Mouse (Mus musculus): ENCODE data around the gene Dcaf12.

Dcaf12 gene

DNA sequence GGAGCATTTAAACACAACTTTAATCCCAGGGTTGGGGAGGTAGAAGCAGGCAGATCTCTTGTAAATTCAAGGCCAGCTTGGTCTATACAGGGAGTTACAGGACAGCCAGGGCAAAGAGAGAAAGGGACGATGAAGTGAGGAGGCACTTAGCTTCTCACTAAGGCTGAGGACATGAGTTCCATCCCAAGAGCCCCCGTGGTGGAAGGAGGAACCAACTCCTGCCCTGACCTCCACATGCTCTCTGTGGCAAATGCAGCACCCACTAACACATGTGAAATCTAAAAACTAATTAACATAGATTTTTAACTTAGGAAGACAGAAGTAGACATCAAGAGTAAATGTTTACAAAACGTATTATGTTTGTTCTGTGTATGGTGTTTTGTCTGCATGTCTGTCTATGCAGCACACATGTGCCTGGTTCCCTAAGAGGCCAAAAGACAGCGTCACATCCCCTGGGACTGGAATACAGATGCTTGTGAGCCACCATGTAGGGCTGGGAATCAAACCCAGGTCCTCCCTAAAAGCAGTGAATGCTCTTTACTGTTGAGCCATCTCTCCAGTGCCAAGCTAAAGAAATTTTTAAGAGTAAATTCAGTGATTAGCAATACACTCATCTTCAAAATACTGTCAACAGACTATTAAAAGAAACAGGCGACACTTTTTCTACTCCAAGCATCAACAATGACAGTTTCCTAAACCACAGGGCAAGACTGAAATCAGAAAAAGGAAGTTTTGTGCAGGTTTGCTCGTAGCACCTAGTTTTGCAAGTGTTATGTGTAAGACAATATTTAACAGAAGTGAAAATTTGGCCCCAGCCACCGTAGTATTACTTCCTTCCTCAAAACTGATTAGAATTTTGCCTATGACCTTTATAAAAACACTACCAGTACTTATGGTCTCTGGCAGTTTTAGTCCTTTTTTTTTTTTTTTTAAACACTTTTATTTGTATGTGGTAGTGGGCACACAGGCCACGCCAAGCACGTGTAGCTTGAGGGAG lies 3.8 kb downstream of the Dcaf12 start:
- DNase-seq, result no peak

DNA sequence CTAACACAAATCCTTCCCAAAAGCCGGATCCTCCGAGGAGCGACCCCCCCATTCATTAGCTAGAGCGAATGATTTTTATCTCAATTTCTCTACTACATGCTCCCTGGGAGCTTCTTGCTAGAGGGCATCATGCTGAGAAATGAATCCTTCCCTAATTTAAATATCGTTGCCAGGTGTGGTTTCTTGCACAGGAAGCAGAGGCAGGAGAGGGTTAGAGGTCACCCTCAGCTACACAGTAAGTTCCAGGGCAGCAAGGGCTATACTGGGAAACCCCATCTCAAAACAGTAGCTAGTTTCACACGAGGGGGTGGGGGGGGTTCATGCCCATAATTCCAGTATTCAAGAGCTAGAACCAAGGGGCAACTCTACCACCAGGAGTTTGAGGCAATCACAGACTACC lies 7.3 kb downstream of the Dcaf12 start:
- no peak for DNase-seq

DNA sequence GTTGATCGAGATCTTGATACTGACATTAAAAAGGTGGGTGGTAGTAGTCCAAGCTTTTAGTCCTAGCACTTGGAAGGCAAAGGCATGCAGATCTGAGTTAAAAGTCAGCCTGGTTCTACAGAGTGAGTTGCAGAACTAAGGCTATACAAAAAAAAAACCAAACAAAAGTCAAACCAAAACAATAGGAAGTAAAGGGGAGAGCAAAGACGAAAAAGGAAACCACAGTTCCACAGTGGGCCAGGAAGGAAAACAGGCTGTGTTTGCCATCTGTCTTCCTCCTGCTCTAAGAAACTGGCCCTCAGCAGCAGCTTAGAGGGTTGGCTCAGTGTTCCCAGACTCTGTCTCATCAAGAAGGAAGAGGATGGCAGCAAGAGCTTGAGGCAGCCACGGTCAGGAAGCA lies 10.4 kb downstream of the Dcaf12 start:
- DNase-seq, result peak; percentile 43

DNA sequence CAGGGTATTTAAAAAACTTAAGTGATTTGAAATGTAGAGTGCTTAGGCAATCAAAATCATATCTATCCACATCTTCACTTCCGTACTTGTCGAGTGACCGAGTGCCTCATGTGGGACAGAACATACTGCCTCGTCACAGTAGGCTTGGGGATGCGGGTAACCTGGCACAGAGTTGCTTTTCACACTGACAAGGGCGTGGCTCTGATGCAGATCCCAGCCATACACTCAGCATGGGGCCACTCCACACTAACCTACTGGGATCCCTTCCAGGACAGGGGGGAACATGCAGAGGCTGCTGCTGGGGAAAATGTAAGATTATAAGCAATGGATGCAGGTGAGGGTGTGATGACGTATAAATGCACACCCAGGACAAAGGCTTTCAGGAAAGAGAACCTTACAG lies 11.0 kb downstream of the Dcaf12 start:
- no peak for DNase-seq

DNA sequence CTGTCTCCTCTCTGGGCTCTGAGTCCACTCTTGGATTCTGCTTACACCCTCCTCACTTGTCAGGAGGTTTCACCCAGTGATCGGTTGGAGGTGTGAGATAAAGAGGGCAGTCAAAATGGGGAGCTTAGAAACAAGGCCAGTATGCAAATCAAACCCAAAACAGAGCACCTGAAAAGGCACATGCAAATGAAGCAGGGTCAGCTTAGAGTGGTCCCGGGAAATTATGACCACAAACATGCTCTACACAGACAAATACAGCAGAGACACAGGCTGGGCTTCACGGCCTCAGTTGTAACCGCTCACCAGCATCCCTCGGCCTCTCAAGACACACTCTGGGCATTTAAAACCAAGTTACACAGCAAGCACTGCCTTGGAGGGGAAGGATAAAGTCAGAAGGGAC lies 15.7 kb downstream of the Dcaf12 start:
- no peak for DNase-seq

DNA sequence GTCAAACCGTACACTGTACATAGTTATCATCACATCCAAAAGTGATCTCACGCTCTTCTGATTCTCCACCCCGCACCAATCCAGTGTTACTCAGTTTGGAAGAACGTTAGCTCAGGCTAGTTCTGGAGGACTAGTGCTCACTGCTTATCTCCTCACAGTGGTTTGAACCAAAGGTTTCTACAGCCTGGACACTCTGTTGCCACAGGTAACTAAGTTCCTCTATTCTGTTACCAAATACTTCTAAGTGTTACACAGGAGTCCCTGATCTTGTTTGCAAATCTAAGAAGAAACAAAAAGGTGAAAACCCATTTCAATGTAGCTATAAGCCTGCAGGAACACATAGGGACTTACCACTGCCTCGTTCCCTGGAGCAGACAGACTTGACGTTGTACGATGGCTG lies 18.7 kb downstream of the Dcaf12 start:
- DNase-seq, result no peak

DNA sequence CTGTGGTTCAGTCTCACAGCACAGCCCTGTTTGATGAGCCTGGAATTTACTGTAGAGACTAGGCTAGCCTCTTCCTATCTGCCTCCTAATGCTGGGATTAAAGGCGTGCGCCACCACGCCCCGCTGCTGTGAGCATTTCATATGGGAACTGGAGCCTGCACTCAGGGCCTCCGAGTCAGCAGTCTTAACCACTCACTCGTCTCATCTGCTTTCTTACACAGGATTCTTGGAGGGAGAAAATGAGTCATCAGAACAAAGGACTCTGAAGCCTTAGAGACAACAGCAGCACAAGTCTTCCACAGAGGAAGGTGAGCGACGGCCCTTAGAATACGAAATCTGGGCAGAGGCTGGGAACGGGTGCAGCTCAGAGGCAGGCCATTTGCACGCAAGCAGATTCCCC lies 19.2 kb downstream of the Dcaf12 start:
- DNase-seq, result no peak

DNA sequence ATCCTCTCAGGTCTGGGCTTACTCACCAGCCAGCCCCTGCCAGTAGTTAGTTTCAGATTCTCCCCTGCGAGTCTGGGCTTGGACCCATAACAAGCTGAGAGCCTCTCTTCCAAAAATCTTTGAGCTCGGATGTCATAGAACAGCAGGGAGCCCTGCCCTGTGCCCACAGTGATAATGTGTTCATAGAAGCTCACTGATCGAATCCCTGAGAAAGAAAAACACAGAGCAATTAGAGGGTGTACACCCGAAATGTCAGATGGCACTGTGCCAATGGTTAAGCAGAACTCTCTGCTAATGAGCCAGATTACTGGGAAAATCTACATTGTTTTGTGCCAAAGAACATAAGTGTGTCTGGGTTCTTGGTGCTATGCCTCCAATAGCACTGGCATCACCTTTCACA lies 20.8 kb downstream of the Dcaf12 start:
- no peak for DNase-seq

DNA sequence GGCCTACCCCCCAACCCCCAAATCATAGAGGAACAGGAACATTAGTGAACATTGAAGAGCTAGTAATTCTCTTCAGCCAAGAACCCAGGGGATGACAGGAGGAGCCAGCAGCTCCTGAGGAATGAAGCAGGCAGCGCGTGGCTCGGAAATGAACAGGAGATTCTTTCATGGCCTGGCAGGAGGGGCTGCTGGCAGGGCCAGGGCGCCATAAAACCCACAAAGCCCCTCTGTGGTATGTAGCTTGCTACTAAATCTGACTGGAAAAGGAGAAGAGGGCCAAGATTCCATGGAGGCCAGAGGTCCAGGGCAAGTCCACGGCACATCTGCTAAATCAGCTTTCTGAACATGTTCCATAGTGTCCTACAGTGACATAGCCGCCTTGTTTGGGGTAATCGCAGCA lies 24.9 kb downstream of the Dcaf12 start:
- DNase-seq, result no peak

DNA sequence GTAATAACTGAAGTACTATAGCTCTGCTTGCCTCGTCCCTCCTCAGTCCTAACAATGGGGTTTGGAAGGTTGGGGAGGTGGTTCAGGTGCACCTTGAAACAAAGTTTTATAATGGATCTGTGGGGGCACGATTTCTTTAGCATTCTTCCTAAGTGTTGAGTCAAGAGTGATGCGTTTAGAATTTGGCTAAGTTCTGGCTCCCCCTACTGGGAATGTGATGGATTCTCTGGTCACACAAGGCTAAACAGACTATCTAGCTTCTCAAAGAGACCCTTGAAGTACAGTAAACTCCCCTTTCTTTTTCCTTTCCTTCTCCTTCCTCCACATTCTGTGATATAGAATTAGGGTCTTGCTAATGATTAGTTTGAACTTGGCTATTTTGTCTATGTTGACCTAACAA lies 28.3 kb downstream of the Dcaf12 start:
- DNase-seq, result no peak

DNA sequence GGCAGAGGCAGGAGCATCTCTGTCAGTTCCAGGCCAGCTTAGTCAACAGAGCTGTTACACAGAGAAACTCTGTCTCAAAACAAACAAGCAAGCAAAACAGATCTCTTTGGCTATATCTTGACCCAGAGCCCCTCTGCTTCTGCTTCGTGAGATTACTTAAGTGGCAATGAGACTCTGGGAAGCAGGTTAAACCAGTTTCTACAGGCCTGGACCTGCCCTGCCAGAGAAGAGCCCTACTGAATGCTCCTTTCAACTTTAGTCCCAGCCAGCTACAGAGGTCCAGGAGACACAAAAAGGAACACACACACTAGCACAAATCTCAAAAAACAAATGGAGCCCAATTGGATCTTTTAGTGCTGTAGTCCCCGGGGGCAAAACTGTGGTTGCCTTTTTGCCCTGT lies 30.6 kb downstream of the Dcaf12 start:
- DNase-seq, result no peak

DNA sequence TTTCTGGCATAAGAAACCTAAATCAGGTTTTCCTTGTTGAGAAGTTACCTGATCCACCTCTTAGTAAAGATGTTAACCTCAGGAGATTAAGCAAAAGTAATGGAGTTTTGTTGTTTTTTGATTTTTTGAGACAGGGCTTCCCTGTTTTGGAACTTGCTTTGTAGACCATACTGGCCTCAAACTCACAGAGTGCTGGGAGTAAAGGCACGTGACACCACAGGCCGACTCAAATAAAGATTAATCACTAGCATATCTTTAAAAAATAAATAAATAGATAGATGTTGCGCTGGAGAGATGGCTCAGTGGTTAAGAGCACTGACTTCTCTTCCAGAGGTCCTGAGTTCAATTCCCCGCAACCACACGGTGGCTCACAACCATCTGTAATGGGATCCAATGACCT lies 38.8 kb downstream of the Dcaf12 start:
- no peak for DNase-seq

DNA sequence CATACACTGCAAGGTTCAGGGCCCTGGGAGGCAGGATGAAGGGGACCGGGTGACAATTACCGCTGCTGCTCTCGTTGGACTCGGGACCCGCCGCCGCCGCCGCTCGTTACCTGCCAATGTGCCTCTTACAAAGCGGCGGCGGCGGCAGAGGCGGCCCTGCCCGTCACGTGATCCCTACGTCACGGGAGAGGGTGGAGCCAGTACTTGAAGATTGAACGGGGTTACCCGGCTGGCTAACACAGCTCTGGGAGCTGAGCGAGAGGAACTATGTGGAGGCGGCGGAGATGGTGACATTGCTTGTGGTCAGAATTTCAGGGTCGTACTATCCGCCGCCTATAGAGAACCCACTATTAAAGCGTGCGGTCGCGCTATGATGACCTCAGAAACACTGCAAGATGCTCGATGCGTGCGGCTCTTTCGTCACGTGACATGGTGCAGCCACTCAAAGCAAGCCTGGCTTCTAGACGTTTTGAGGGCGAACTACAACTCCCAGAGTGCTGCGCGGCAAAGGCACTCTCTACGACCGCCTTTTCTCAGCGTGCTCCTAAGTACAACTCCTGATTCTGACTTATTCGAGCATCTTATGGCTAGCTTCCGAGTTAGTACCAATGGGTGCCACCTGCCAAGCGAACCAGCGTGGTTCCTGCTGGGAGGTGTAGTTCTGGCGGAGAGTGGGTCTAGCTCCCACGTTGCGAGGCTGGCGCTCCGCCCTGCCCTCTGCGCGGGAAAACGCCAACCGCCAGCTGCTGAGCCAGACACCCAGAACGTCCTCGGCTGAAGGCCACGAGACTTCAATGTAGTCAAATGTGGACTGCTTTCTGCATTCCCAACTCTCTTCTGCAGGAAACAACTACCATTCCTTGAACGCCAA lies 39.5 kb downstream of the Dcaf12 start, which contains the start of gene Ubap2:
Gene Ubap2, minus strand, starts transcription at position 165 of the 871 bp plus-strand sequence.
- peak; percentile 99 for DNase-seq

DNA sequence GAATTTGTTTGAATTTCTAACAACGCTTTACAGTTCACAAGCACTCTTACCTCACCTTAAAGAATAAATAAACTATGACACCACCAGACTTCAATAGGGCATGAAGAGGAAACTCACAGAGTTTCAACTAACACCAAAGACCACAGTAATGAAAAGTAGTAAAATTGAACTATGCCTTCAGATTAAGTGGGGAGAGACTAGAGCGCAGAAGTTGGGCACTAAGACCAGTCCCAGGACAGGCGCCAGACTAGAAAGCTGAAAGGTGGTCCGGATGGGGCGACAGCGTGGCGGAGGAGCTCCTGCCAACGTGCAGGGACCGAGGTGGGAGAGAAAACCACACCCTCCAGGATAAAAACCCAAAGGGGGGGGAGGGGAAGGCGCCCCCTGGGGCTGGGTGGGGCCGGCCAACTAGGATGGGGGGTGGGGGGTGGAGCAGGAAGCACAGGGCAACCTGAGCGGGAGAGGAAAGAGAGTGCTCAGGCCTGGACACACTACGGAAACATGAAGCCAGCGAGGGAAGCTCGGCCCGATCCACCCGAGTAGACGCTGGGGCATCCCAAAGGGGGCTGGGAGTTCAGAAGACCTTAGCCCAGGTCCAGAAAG lies 40.2 kb downstream of the Dcaf12 start:
- DNase-seq, result no peak

DNA sequence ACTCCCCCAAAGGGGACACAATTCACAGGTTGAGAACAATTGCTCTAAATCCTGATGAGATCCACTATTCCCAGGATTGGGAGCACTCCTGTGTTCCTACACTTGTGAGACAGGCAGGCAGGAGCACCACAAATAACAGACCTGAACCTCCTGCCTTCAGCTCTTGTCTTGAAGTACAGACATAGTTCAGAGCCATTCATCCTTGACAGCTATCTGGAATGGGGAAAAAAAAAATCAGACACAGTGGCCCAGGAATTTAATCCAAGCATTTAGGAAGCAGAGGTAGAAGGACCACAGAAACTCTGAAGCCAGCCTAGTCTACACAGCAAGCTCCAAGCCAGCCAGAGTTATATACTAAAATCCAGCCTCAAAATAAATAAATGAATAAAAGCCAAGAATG lies 46.6 kb downstream of the Dcaf12 start:
- no peak for DNase-seq

DNA sequence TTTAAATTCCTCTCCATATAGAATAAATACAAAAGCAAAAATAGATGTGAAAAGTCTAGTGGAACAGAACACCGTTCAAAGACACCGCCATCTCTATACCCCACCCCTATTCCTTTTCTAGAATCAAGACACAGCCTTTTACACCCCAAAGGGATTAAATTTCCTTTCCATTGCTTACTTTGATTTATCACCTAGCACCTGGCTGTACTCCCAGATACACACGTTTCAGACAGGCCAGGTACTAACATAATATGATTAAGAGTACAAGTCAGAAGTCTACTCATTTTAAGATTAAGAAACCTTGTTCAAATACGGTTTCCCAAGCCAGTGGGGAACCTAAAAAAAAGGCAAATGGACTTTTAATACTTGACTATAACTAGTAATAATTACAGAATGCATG lies 48.3 kb downstream of the Dcaf12 start:
- no peak for DNase-seq

DNA sequence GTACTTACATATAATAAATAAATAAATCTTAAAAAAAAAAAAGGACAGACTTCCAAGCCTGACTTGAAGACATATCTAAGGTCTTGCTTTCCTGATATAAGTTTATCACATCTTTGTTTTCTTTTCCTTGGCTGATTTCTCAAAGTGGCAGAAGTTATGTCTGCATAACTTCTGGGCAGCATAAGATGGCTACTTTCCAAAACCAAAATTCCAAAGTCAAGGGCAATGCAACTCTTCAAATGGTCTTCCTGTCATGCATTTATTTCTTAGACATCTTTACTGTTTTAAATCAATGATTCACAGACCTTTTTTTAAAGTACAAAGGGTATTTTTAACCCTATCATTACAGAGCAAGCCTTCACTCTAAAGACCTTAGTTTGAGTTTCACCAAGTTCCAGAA lies 54.0 kb downstream of the Dcaf12 start:
- no peak for DNase-seq

DNA sequence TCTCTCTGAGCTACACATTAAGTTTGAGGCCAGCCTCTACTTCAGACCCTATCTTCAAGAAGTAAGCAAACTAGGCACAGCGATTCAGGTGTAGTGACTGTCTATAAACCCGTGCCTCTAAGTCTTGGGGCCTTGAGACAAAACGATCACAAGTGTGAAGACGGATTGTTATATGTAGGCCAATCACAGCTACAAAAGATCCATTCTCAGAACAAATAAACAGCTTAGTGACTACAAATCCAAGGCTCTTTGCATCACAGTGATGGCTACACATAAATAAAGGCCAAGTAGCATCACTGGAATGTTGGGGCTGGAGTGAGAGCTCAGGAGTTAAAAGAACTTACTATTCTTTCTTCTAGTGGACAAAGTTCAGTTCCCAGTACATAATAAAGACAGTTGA lies 55.7 kb downstream of the Dcaf12 start:
- DNase-seq, result no peak

DNA sequence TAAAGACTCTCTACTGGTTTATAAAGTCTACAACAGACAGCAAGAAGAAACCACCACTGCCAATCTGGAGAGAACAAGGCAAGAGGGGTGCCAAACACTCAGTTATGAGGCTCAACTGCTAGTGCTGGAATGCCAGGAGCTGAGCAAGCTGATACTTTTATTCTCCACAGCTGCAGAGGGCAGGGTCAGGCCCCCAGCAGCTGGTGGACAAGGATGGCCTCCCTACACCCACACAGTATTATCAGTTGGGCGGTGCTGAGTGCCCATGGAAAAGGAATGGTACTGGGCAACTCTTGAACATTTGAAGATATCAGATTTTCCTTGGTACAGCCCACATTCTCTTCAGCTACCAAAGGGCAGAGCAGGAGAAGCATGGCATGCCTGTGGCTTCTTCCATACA lies 56.9 kb downstream of the Dcaf12 start:
- no peak for DNase-seq

DNA sequence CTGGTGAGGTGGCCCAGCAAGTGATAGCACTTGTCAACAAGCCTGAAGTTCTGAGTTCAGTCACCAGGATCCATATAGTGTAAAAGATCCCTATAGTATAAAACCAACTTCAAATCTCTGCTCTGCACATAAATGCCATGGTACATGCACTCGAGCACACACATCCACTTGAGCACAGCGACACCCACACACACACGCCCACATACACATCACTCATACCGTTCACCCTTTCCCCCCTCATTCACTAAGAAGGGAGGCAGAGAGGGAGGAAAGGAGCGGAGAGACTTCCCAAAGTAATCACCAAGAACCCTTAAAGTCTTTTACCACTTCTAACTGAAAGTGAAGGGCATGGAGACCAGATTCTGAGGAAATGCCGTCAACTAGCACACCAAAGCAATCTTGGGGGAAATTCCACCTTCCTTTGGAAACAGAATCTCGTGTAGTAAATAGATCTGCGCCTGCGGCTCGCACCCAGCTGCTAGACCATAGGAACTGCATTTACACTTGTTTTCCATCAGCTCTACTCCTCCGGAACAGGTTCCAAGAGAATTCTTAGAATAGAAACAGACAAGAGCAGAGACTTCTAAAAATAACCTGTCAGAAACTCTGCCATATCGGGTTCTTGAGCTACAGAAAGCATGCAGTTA lies 59.0 kb downstream of the Dcaf12 start:
- DNase-seq, result peak; percentile 37

DNA sequence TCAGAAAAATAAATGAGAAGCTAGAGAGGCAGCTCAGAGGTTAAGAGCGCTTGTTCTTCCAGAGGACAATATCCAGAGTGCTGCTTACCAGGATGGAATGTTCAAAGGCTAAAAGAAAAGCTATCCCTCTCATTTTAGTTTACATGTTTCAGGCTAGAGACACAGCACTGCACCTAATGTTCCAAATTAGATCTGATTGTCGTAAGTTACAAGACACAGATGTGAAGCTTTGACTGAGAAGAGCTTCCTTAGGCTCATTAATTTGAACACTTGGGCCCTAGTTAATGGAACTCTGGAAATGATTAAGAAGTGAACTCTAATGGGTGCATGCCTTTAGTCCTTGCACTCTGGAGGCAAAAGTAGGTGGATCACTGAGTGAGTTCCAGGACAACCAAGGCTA lies 60.9 kb downstream of the Dcaf12 start:
- DNase-seq, result no peak

DNA sequence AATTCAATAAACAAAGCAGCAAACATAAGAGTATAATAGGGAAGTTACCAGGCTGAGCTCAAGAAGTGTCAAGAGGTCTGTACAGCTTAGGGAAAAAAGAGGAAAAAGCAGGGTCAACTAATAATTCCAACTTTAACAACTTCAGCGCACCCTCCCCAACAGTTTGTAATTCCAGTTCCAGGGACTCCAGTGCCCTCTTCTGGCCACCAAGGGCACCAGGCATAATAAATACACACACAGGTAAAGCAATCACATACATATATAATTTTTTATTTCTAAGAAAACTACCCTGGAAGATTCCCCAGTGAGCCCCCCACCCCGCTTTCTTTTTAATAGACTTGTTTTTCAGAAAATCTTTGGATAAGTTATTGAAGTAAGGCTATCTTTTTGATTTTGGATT lies 69.3 kb downstream of the Dcaf12 start:
- DNase-seq, result no peak

All from right cerebral cortex, adult 18-20 months (tissue).